Comparison of ENCODE assay signal across 8 mouse cellular contexts in the genomic region with DNA sequence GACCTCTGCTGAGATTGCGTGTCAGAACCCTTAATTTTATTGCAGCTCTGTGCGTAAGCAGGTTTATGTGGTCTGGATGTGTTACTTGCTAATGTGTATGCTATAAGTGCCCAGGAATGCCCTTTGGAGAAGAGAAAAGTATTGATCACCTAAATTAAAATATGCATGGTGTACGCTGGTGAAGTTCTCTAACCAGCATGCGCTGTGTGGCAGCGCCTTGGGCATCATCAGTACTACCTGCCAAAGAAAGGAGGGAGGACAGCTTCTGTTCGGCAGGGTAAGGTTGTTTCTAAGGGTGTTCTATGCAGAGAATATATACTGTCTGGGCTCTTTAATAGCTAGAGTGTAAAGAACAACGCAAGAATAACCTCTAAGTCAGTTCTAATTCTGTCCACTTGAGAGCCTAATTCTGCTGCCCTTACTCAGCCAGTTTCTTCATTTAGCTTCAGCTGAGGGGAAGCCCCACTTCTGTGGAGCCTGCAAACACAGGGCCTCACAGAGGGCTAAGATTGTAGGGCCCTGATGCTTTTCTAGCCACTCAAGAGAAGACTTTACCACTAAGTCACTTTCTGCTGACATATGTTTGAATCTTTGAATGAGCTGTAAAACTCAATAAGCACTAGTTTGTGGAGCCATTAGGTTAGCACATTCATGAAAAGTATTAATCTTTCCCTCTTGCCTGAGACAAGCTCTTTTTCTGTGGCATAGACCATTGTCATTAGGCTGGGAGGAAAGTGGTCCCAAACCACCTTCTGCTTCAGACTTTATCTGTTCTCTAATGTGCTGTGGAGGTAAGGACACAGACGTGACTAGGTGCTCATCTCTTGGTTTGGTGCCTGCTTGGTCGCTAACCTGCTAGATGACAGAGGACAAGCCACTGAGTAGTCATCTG. TPM values are rescaled to one million over a fixed set of nuclear protein-coding genes. Genes with fewer than 3 reads are reported as not detected.
DNase-seq lines count a peak whose midpoint lies in the region; ATAC-seq and TF ChIP-seq lines count a peak whose summit lies in the region.

No protein-coding gene starts in this region.

- peak; percentile 28 for DNase-seq in cerebellum, adult 2 months
- no peak for DNase-seq in cerebellum, adult 11-12 months
- peak; percentile 46 for DNase-seq in lung, postnatal 0 days (ENCODE audit: low spot score)
- DNase-seq in lung, postnatal 36 days, result no peak
- DNase-seq in stomach, postnatal 0 days (ENCODE audit: low spot score), result no peak
- DNase-seq in retina, postnatal 1 day, result no peak
- no peak for DNase-seq in ovary, postnatal 10 days (ENCODE audit: low spot score)

- peak overlapping the region; percentile 43 for H3K4me3 ChIP-seq in cerebellum, adult 2 months (replicated peaks; ENCODE audit: insufficient read depth, low read depth, low read length)
- H3K4me3 ChIP-seq in lung, postnatal 0 days (ENCODE audit: low read depth, low read length), result peak overlapping the region; percentile 65; the same call in 1 of the 2 replicates
- H3K4me3 ChIP-seq in limb, embryonic 13.5 days, result peak overlapping the region; percentile 60
- H3K4me3 ChIP-seq in stomach, postnatal 0 days (ENCODE audit: low read depth, low read length), result no peak overlapping the region

- H3K9me3 ChIP-seq in lung, postnatal 0 days (ENCODE audit: low read length), result no peaks in the 10 kb centered on the region
- H3K9me3 ChIP-seq in limb, embryonic 13.5 days, result no peaks in the 10 kb centered on the region
- H3K9me3 ChIP-seq in stomach, postnatal 0 days (ENCODE audit: control insufficient read depth, low read length), result no peaks in the 10 kb centered on the region

- no peak overlapping the region; the same call in 1 of the 2 replicates for H3K27ac ChIP-seq in cerebellum, adult 2 months (ENCODE audit: insufficient read depth, low read length)
- H3K27ac ChIP-seq in lung, postnatal 0 days (ENCODE audit: low read length), result peak overlapping the region; percentile 9; the same call in 1 of the 2 replicates
- no peak overlapping the region for H3K27ac ChIP-seq in limb, embryonic 13.5 days
- H3K27ac ChIP-seq in stomach, postnatal 0 days (replicated peaks), result no peak overlapping the region

- 0 out of 2 replicates have a peak overlapping the region, but pooled peaks have one; percentile 39 for H3K9ac ChIP-seq in lung, postnatal 0 days (replicated peaks; ENCODE audit: low read depth)
- peak overlapping the region; percentile 43; the same call in 1 of the 2 replicates for H3K9ac ChIP-seq in limb, embryonic 13.5 days
- H3K9ac ChIP-seq in stomach, postnatal 0 days (ENCODE audit: low read length), result no peak overlapping the region

- TF ChIP-seq CTCF in cerebellum, adult 2 months (IDR thresholded peaks at IDR 0.05; ENCODE audit: borderline replicate concordance, insufficient read depth, low read depth, low read length), result no peak
- TF ChIP-seq CTCF in lung, postnatal 0 days (IDR thresholded peaks at IDR 0.05), result no peak
- TF ChIP-seq CTCF in stomach, postnatal 0 days (IDR thresholded peaks at IDR 0.05; ENCODE audit: low read depth), result peak; percentile 31; the same call in 1 of the 2 replicates

- no peak for TF ChIP-seq EP300 in lung, postnatal 0 days (IDR thresholded peaks at IDR 0.05)
- TF ChIP-seq EP300 in stomach, postnatal 0 days (optimal IDR thresholded peaks at IDR 0.05), result no peak

- WGBS in cerebellum, adult 2 months, result 31% methylated on average over 9 of the region's 9 CpGs
- WGBS in lung, postnatal 0 days, result 76% methylated on average over 9 of the region's 9 CpGs
- WGBS in limb, embryonic 13.5 days, result 70% methylated on average over 9 of the region's 9 CpGs
- WGBS in stomach, postnatal 0 days, result 71% methylated on average over 9 of the region's 9 CpGs

- no peaks in the 10 kb centered on the region for H3K27me3 ChIP-seq in cerebellum, adult 2 months (ENCODE audit: control insufficient read depth, insufficient read depth, low read length)
- no peaks in the 10 kb centered on the region for H3K27me3 ChIP-seq in lung, postnatal 0 days (replicated peaks; ENCODE audit: insufficient read depth, low read length)
- no peaks in the 10 kb centered on the region for H3K27me3 ChIP-seq in limb, embryonic 13.5 days
- H3K27me3 ChIP-seq in stomach, postnatal 0 days (ENCODE audit: control insufficient read depth, insufficient read depth, low read length), result no peaks in the 10 kb centered on the region

- H3K4me2 ChIP-seq in lung, postnatal 0 days (replicated peaks; ENCODE audit: low read depth, low read length), result peak overlapping the region; percentile 75
- H3K4me2 ChIP-seq in limb, embryonic 13.5 days (replicated peaks), result peak overlapping the region; percentile 97
- peak overlapping the region; percentile 97 for H3K4me2 ChIP-seq in stomach, postnatal 0 days (replicated peaks; ENCODE audit: low read depth)

- no peak for ATAC-seq in lung, postnatal 0 days
- ATAC-seq in limb, embryonic 13.5 days (ENCODE audit: low FRiP score, low read depth), result no peak
- ATAC-seq in stomach, postnatal 0 days (ENCODE audit: low FRiP score, low TSS enrichment), result no peak

- H3K4me1 ChIP-seq in cerebellum, adult 2 months (ENCODE audit: control insufficient read depth, insufficient read depth, low read length), result peaks cover 7% of the 10 kb centered on the region; the same call in 1 of the 2 replicates
- peaks cover 47% of the 10 kb centered on the region for H3K4me1 ChIP-seq in lung, postnatal 0 days (ENCODE audit: insufficient read depth, low read depth, low read length)
- H3K4me1 ChIP-seq in limb, embryonic 13.5 days, result peaks cover 51% of the 10 kb centered on the region
- peaks cover 13% of the 10 kb centered on the region; the same call in 1 of the 2 replicates for H3K4me1 ChIP-seq in stomach, postnatal 0 days (replicated peaks; ENCODE audit: control insufficient read depth, insufficient read depth)

- TF ChIP-seq POLR2A in cerebellum, adult 2 months (IDR thresholded peaks at IDR 0.05; ENCODE audit: borderline replicate concordance, insufficient read depth, low read length), result no peak

- H3K36me3 ChIP-seq in lung, postnatal 0 days (ENCODE audit: insufficient read depth, low read length), result no peaks in the 10 kb centered on the region
- H3K36me3 ChIP-seq in limb, embryonic 13.5 days, result no peaks in the 10 kb centered on the region
- no peaks in the 10 kb centered on the region for H3K36me3 ChIP-seq in stomach, postnatal 0 days (ENCODE audit: control insufficient read depth, insufficient read depth, low read length)

RNA-seq across cellular contexts. Expression of a gene that starts 3.4 kb away (rescaled TPM):
- polyA plus RNA-seq in cerebellum, adult 2 months (2012; rRNA removed), result 12.3 and 13.4 TPM in 2 replicates
- 15.1 and 15.9 TPM in 2 replicates for polyA plus RNA-seq in lung, postnatal 0 days (2015; fragmentation: Nextera tagmentation; extraction: Ambion mirVana)
- polyA plus RNA-seq in limb, embryonic 13.5 days (2015; fragmentation: Nextera tagmentation; extraction: Ambion mirVana), result 14.8 and 15.9 TPM in 2 replicates
- 4.0 and 4.3 TPM in 2 replicates for polyA plus RNA-seq in stomach, postnatal 0 days (2015; fragmentation: Nextera tagmentation; extraction: Ambion mirVana)

RNA-seq across cellular contexts. Expression of a gene that starts 54.4 kb away (rescaled TPM):
- polyA plus RNA-seq in cerebellum, adult 2 months (2012; rRNA removed), result 33.4 and 35.2 TPM in 2 replicates
- 7.4 and 9.3 TPM in 2 replicates for polyA plus RNA-seq in lung, postnatal 0 days (2015; fragmentation: Nextera tagmentation; extraction: Ambion mirVana)
- 5.9 and 6.8 TPM in 2 replicates for polyA plus RNA-seq in limb, embryonic 13.5 days (2015; fragmentation: Nextera tagmentation; extraction: Ambion mirVana)
- 4.4 and 4.7 TPM in 2 replicates for polyA plus RNA-seq in stomach, postnatal 0 days (2015; fragmentation: Nextera tagmentation; extraction: Ambion mirVana)

RNA-seq across cellular contexts. Expression of a gene that starts 55.5 kb away (rescaled TPM):
- 5.4 and 5.6 TPM in 2 replicates for polyA plus RNA-seq in cerebellum, adult 2 months (2012; rRNA removed)
- 7.8 and 9.2 TPM in 2 replicates for polyA plus RNA-seq in lung, postnatal 0 days (2015; fragmentation: Nextera tagmentation; extraction: Ambion mirVana)
- polyA plus RNA-seq in limb, embryonic 13.5 days (2015; fragmentation: Nextera tagmentation; extraction: Ambion mirVana), result 10.3 and 10.6 TPM in 2 replicates
- 6.5 and 7.2 TPM in 2 replicates for polyA plus RNA-seq in stomach, postnatal 0 days (2015; fragmentation: Nextera tagmentation; extraction: Ambion mirVana)

Comparison
In these comparisons a context has a peak if more than half of its experiments do, and no peak if none do; other contexts are left out.
1. DNase-seq: peak in cerebellum, adult 2 months (2 of 2) and lung, postnatal 0 days (single experiment); none in cerebellum, adult 11-12 months (single experiment), lung, postnatal 36 days (single experiment), stomach, postnatal 0 days (single experiment), retina, postnatal 1 day (single experiment) and ovary, postnatal 10 days (single experiment).
2. Peak in every context shown above with its lines, with median percentiles within 50 percentile points of each other: H3K4me2 ChIP-seq.